Mouse (Mus musculus) C2C12 (cell line): ENCODE measurements around the gene Morc2a. TPM values are rescaled to one million over a fixed set of nuclear protein-coding genes. Genes with fewer than 3 reads are reported as not detected.

Experiments
- H3K27me3 ChIP-seq: one replicate; pipeline ENCODE4 v1.6.1; 2011; ENCODE audit not compliant: control insufficient read depth, insufficient read depth, insufficient read length
- H3K36me3 ChIP-seq: one replicate; pipeline ENCODE4 v1.6.1; 2011; ENCODE audit not compliant: control insufficient read depth, insufficient read depth
- H3K4me3 ChIP-seq: one replicate; pipeline ENCODE4 v1.5.1; 2011; ENCODE audit warnings: mild to moderate bottlenecking, control low read depth; ENCODE audit not compliant: poor library complexity, insufficient read depth, severe bottlenecking
- H3K79me2 ChIP-seq: one replicate; pipeline ENCODE4 v1.6.1; 2011; ENCODE audit not compliant: control insufficient read depth, insufficient read depth
- H3K79me3 ChIP-seq: one replicate; pipeline ENCODE4 v1.6.1; 2011; ENCODE audit warnings: low read depth, control low read depth
- H3ac ChIP-seq: one replicate; pipeline ENCODE3; 2011; ENCODE audit warnings: low read depth; ENCODE audit not compliant: control insufficient read depth, insufficient read length
- CEBPB ChIP-seq: IDR thresholded peaks from one replicate; pipeline ENCODE4 v1.6.1; 2011; ENCODE audit warnings: low read depth, mild to moderate bottlenecking, control low read depth, moderate library complexity
- CTCF ChIP-seq: IDR thresholded peaks from one replicate; pipeline ENCODE4 v1.5.1; 2011; ENCODE audit not compliant: control insufficient read depth, insufficient read depth, insufficient read length
- FOSL1 ChIP-seq: IDR thresholded peaks from one replicate; pipeline ENCODE4 v1.8.0; 2011; ENCODE audit warnings: mild to moderate bottlenecking, low read length; ENCODE audit not compliant: poor library complexity, insufficient read depth, severe bottlenecking
- MAX ChIP-seq: IDR thresholded peaks from one replicate; pipeline ENCODE4 v1.6.1; 2011; ENCODE audit warnings: mild to moderate bottlenecking, control low read depth
- MYOD1 ChIP-seq: IDR thresholded peaks from one replicate; pipeline ENCODE4 v1.6.1; 2011; ENCODE audit warnings: low read depth; ENCODE audit not compliant: control insufficient read depth, insufficient read length
- MYOG ChIP-seq: IDR thresholded peaks from one replicate; pipeline ENCODE4 v1.6.1; 2011; ENCODE audit not compliant: control insufficient read depth, insufficient read length; ENCODE audit errors: extremely low read depth
- USF1 ChIP-seq: IDR thresholded peaks from one replicate; pipeline ENCODE4 v1.6.1; 2011; ENCODE audit warnings: low read depth, mild to moderate bottlenecking, control low read depth, moderate library complexity
- polyA plus RNA-seq: library from polyadenylated mRNA; unstranded; fragments of >200 nt; fragmentation: generic; extraction: Trizol; gene quantifications from one replicate; pipeline ENCODE4 v1.2.1, GENCODE M21; 2012; ENCODE audit warnings: missing spikeins

The Morc2a gene
- polyA plus RNA-seq, 1 experiment, result 21.7 TPM

- Histone ChIP-seq H3K36me3 (peaks cover 99% of the 10 kb centered on the region), H3K27me3 (no peaks in the 10 kb centered on the region), H3ac (no peak overlapping the region), H3K4me3 (no peak overlapping the region), H3K79me3 (no peaks in the 10 kb centered on the region), H3K79me2 (no peaks in the 10 kb centered on the region)
- TF ChIP-seq MAX (no peak), MYOG (no peak), USF1 (no peak), FOSL1 (no peak), CTCF (no peak), MYOD1 (no peak), CEBPB (no peak)
Observed at GRCm38 (mm10) chr11:3685431-3685830, 36.4 kb downstream of the Morc2a start.

DNA sequence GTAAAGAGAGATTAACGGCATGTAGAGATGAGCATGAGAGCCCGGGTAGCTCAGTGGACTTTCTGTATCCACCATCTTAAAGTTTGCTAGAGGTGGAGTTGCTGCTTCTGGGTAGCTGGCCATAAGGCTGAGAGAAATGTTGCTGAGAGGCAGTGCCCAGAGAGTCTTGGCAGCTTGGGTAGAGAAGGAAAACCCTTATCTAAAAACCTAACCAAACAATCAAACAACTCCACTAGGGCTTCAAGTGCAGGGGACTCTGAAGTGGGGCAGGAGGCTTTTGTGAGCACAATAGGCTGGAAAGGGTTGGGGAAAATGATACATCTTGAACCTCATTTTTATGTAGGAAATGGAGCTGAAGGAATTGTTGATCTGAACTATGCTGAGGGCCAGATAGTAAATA lies 37.3 kb downstream of the Morc2a start:
- no peak for TF ChIP-seq MAX
- TF ChIP-seq CTCF, result no peak
- no peak for TF ChIP-seq CEBPB
- TF ChIP-seq MYOG, result no peak
- TF ChIP-seq FOSL1, result no peak
- TF ChIP-seq MYOD1, result no peak
- TF ChIP-seq USF1, result no peak
- no peaks in the 10 kb centered on the region for H3K79me2 ChIP-seq
- H3K36me3 ChIP-seq, result peaks cover 99% of the 10 kb centered on the region
- no peaks in the 10 kb centered on the region for H3K79me3 ChIP-seq
- H3ac ChIP-seq, result no peak overlapping the region
- H3K27me3 ChIP-seq, result no peaks in the 10 kb centered on the region
- H3K4me3 ChIP-seq, result no peak overlapping the region

DNA sequence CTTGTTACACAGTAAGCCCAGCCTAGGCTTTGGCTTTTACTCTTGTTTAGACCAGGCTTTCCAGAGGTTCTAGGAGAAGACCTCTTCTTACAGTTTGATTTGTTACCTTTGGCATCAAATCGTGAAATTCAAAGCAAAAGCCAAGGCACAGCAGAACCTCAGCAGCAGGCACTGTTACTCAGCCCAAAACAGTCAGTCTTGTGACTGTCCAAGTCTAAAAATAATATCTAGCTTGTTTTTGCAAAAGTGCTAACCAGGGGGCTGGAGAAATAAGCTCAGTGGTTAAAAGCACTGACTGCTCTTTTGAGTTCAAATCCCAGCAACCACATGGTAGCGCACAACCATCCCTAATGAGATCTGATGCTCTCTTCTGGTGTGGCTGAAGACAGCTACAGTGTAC lies 37.9 kb downstream of the Morc2a start:
- H3K27me3 ChIP-seq, result no peaks in the 10 kb centered on the region
- no peaks in the 10 kb centered on the region for H3K79me2 ChIP-seq
- no peak overlapping the region for H3ac ChIP-seq
- no peaks in the 10 kb centered on the region for H3K79me3 ChIP-seq
- peaks cover 100% of the 10 kb centered on the region for H3K36me3 ChIP-seq
- no peak overlapping the region for H3K4me3 ChIP-seq
- TF ChIP-seq MAX, result no peak
- no peak for TF ChIP-seq USF1
- no peak for TF ChIP-seq FOSL1
- TF ChIP-seq CTCF, result no peak
- TF ChIP-seq MYOG, result no peak
- TF ChIP-seq MYOD1, result no peak
- no peak for TF ChIP-seq CEBPB

DNA sequence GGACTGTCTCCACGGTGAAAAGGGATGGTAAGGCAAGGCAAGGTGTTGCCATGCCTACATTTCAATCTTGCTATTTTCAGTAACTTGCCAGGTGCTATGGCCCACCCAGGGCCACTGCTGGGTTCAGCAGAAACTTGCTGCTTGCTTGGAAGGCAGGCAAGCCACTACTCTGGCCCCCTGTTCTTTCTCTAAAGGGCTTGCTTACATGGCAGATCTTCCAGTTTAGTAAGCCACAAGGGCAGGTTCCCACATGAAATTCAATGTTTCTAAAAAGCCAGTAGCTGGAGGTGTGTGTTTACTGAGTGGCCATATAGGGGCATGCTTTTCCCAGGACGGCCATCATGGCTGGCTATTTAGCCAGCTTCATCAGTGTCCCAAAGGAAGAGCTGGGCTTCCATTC lies 42.8 kb downstream of the Morc2a start:
- TF ChIP-seq MYOG, result no peak
- no peak for TF ChIP-seq MAX
- no peak for TF ChIP-seq CEBPB
- no peak for TF ChIP-seq CTCF
- no peak for TF ChIP-seq FOSL1
- no peak for TF ChIP-seq USF1
- TF ChIP-seq MYOD1, result no peak
- Histone ChIP-seq H3K27me3 (no peaks in the 10 kb centered on the region), H3K36me3 (peaks cover 54% of the 10 kb centered on the region), H3ac (no peak overlapping the region), H3K79me2 (no peaks in the 10 kb centered on the region), H3K4me3 (no peak overlapping the region), H3K79me3 (no peaks in the 10 kb centered on the region)

DNA sequence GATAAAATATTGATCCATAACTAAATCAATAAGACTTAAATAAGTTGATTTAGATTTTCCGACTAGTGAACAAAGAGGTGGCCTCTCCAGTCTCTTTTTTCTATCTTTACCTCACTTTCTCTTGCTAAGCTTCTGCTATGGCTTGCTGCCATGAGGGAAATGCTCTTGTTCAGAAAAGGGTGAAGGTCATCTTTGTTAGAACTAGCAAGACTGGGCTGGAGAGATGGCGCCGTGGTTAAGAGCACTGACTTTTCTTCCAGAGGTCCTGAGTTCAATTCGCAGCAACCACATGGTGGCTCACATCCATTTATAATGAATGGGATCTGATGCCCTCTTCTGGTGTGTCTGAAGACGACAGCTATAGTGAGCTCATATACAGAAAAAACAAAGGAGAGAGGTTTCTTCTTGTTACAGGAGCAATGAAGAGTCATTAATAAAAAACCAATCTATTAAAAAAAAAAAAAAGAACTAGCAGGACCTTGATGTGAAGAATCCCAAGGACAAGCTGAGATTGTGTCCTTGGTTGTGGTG lies 47.2 kb downstream of the Morc2a start:
- H3ac ChIP-seq, result no peak overlapping the region
- H3K79me3 ChIP-seq, result no peaks in the 10 kb centered on the region
- H3K4me3 ChIP-seq, result no peak overlapping the region
- no peaks in the 10 kb centered on the region for H3K79me2 ChIP-seq
- H3K36me3 ChIP-seq, result peaks cover 10% of the 10 kb centered on the region
- TF ChIP-seq CTCF (no peak), MYOG (no peak), USF1 (no peak), MAX (no peak), FOSL1 (no peak), MYOD1 (no peak), CEBPB (no peak)
- H3K27me3 ChIP-seq, result no peaks in the 10 kb centered on the region

DNA sequence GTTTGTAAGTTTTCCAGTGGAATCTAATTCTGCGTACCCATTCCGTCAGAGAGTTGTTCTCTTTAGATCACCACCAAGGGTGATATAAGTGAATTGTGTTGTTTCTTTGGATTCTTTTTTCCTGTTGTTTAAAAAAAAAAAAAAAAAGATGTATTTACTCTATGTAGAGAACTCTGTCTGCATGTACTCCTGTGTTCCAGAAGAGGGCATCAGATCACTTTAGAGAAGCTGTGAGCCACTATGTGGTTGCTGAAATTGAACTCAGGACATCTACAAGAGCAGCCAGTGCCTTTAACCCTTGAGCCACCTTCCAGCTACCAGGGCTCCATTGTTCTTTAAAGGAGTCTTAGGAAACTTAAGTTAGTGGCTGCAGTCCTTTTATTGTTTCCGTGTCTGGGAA lies 48.5 kb downstream of the Morc2a start:
- Histone ChIP-seq H3K36me3 (no peaks in the 10 kb centered on the region), H3K4me3 (no peak overlapping the region), H3K79me2 (no peaks in the 10 kb centered on the region), H3K27me3 (no peaks in the 10 kb centered on the region), H3ac (no peak overlapping the region), H3K79me3 (no peaks in the 10 kb centered on the region)
- TF ChIP-seq MAX, result no peak
- TF ChIP-seq CEBPB, result no peak
- TF ChIP-seq FOSL1, result no peak
- TF ChIP-seq USF1, result no peak
- TF ChIP-seq MYOD1, result no peak

DNA sequence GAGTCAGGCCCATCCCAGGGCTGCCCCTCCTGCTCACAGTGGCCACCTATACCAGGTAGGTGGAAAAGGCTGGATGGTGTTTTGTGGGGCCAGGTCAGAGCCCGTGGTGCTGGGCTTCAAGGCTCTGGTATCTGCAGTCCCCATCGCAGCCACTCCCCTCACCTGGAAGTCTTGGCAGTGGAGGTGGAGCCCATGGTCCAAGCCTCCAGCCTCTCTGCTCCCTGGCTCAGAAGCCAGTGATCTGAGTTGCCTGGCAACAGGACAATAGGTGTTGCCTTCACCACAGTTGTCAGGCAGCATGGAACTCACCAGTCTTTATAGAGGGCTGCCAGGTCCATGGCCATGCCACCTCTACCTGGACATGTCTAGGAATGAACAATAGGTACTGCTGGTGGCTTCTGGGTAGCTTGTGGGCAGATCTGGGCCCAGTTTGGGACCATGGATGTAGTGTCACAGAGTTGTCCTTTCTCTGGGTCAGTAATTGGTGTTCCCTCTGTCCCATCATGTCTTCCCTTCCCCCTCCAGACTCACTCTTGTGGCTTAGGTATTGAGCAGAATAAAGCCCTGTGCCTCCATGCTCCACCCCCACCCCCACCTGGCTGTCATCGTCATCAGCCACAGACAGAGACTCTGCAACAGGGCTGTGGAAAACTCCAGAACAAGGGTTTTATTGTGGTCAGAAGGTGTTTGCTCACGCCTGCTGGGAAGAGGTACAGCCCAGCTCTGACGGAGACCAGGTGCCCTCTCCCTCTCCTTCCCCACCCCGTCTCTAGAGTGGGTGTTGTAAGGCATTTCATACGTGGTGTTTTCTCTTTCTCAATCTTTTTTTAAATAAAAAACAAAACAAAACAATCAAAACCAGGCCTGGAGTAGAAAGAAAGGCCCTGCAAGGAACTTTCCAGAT lies 54.4 kb downstream of the Morc2a start:
- Histone ChIP-seq H3ac (no peak overlapping the region), H3K4me3 (no peak overlapping the region), H3K36me3 (no peaks in the 10 kb centered on the region), H3K27me3 (peaks cover 3% of the 10 kb centered on the region), H3K79me3 (no peaks in the 10 kb centered on the region), H3K79me2 (no peaks in the 10 kb centered on the region)
- TF ChIP-seq USF1, result no peak
